Mouse (Mus musculus) midbrain, embryonic 13.5 days (tissue): ENCODE results near the gene 4933411K16Rik. TPM values are rescaled to one million over a fixed set of nuclear protein-coding genes. Genes with fewer than 3 reads are reported as not detected.

ENCODE experiments used
- ATAC-seq: fragments of 200-750 bp; cut with Nextera tagmentation; 2 replicates; pipeline ENCODE4 v1.8.0; 2017; ENCODE audit warnings: mild to moderate bottlenecking, moderate TSS enrichment, moderate library complexity
- H3K27ac ChIP-seq: fragments of 300-500 bp; sonication (generic); 2 replicates; pipeline ENCODE4 v1.5.1; 2015; ENCODE audit warnings: inconsistent platforms, mild to moderate bottlenecking, moderate library complexity
- H3K27me3 ChIP-seq: fragments of 300-500 bp; sonication (generic); 2 replicates; pipeline ENCODE4 v1.6.1; 2015; ENCODE audit warnings: mild to moderate bottlenecking, inconsistent platforms
- H3K36me3 ChIP-seq: fragments of 300-500 bp; sonication (generic); 2 replicates; pipeline ENCODE4 v1.6.1; 2015; ENCODE audit warnings: mild to moderate bottlenecking, inconsistent platforms
- H3K4me1 ChIP-seq: fragments of 300-500 bp; sonication (generic); replicated peaks from 2 replicates; pipeline ENCODE4 v1.6.1; 2015; ENCODE audit warnings: inconsistent platforms
- H3K4me2 ChIP-seq: fragments of 300-500 bp; sonication (generic); replicated peaks from 2 replicates; pipeline ENCODE4 v1.6.1; 2015; ENCODE audit warnings: moderate library complexity, mild to moderate bottlenecking, inconsistent platforms
- H3K4me3 ChIP-seq: fragments of 300-500 bp; sonication (generic); replicated peaks from 2 replicates; pipeline ENCODE4 v1.5.1; 2015; ENCODE audit warnings: mild to moderate bottlenecking, inconsistent platforms
- H3K9ac ChIP-seq: fragments of 300-500 bp; sonication (generic); replicated peaks from 2 replicates; pipeline ENCODE4 v1.6.1; 2015; ENCODE audit warnings: mild to moderate bottlenecking, inconsistent platforms
- H3K9me3 ChIP-seq: fragments of 300-500 bp; sonication (generic); 2 replicates; pipeline ENCODE4 v1.6.1; 2016; ENCODE audit warnings: mild to moderate bottlenecking, inconsistent platforms
- WGBS: fragments of 180-500 bp; shearing (Covaris S2); methylation state at CpG from one replicate; pipeline ENCODE4 v1.1.7; 2015; 5-methylcytosine and 5-hydroxymethylcytosine counted together
- polyA plus RNA-seq: library from polyadenylated mRNA; unstranded; fragments of >200 nt; fragmentation: Nextera tagmentation; extraction: Ambion mirVana; gene quantifications from 2 replicates; pipeline ENCODE4 v1.2.1, GENCODE M21; 2015

4933411K16Rik gene
- polyA plus RNA-seq, 1 experiment from 2014 or later, result not detected

GRCm38 (mm10) chr19:42036357-42036756 is 15.7 kb upstream of the 4933411K16Rik start:
- ATAC-seq, result no peak
- no peaks in the 10 kb centered on the region for H3K9me3 ChIP-seq
- WGBS, result 76% methylated on average over 3 of the region's 3 CpGs

GRCm38 (mm10) chr19:42037167-42037702 is 14.8 kb upstream of the 4933411K16Rik start:
- H3K36me3 ChIP-seq, result no peaks in the 10 kb centered on the region
- no peak overlapping the region for H3K27ac ChIP-seq
- ATAC-seq, result no peak
- H3K4me1 ChIP-seq, result 0 out of 2 replicates have a peak, but pooled peaks cover 3% of the 10 kb centered on the region
- no peaks in the 10 kb centered on the region for H3K27me3 ChIP-seq
- no peak overlapping the region for H3K4me3 ChIP-seq
- no peak overlapping the region for H3K4me2 ChIP-seq
- H3K9ac ChIP-seq, result no peak overlapping the region
- 84% methylated on average over 11 of the region's 11 CpGs for whole genome bisulfite sequencing
- H3K9me3 ChIP-seq, result no peaks in the 10 kb centered on the region

More at GRCm38 (mm10) chr19:42036357-42036756, 15.7 kb upstream of the 4933411K16Rik start:
- Histone ChIP-seq H3K4me3 (no peak overlapping the region), H3K36me3 (no peaks in the 10 kb centered on the region), H3K4me2 (no peak overlapping the region), H3K4me1 (0 out of 2 replicates have a peak, but pooled peaks cover 3% of the 10 kb centered on the region), H3K27me3 (no peaks in the 10 kb centered on the region), H3K9ac (no peak overlapping the region), H3K27ac (no peak overlapping the region)

- Histone ChIP-seq H3K4me1 (0 out of 2 replicates have a peak, but pooled peaks cover 3% of the 10 kb centered on the region), H3K36me3 (no peaks in the 10 kb centered on the region), H3K4me3 (no peak overlapping the region), H3K9ac (no peak overlapping the region), H3K4me2 (no peak overlapping the region), H3K27me3 (no peaks in the 10 kb centered on the region), H3K9me3 (no peaks in the 10 kb centered on the region), H3K27ac (no peak overlapping the region)
- ATAC-seq, result no peak
- WGBS, result 88% methylated on average over 12 of the region's 12 CpGs
Observed at GRCm38 (mm10) chr19:42038310-42038709, 13.7 kb upstream of the 4933411K16Rik start.

- H3K9me3 ChIP-seq, result no peaks in the 10 kb centered on the region
Observed at GRCm38 (mm10) chr19:42043988-42044387, 8.1 kb upstream of the 4933411K16Rik start.

GRCm38 (mm10) chr19:42045269-42046102 is 6.6 kb upstream of the 4933411K16Rik start, which contains the start of gene Hoga1:
Gene Hoga1 (plus strand): TSS chr19:42045610.
- peak; percentile 82 for ATAC-seq
- Histone ChIP-seq H3K9ac (no peak within 1 kb of the TSS), H3K27me3 (no peaks in the 10 kb centered on the region), H3K4me2 (peak within 1 kb of the TSS; percentile 44), H3K9me3 (no peaks in the 10 kb centered on the region), H3K36me3 (no peaks in the 10 kb centered on the region), H3K27ac (no peak within 1 kb of the TSS), H3K4me3 (peak within 1 kb of the TSS; percentile 24), H3K4me1 (no peaks in the 10 kb centered on the region)
- 25% methylated on average over 23 of the region's 23 CpGs for WGBS

More at GRCm38 (mm10) chr19:42043988-42044387, 8.1 kb upstream of the 4933411K16Rik start:
- ATAC-seq, result no peak
- Histone ChIP-seq H3K9ac (no peak overlapping the region), H3K27me3 (no peaks in the 10 kb centered on the region), H3K4me2 (no peak overlapping the region), H3K27ac (no peak overlapping the region), H3K4me1 (no peaks in the 10 kb centered on the region), H3K36me3 (no peaks in the 10 kb centered on the region), H3K4me3 (no peak overlapping the region)
- WGBS, result 95% methylated on average over 6 of the region's 6 CpGs

- Histone ChIP-seq H3K9ac (no peak overlapping the region), H3K4me2 (no peak overlapping the region), H3K36me3 (no peaks in the 10 kb centered on the region), H3K27me3 (no peaks in the 10 kb centered on the region), H3K27ac (no peak overlapping the region), H3K4me3 (no peak overlapping the region), H3K4me1 (no peaks in the 10 kb centered on the region), H3K9me3 (no peaks in the 10 kb centered on the region)
- 87% methylated on average over 1 of the region's 1 CpGs for WGBS
- no peak for ATAC-seq
Observed at GRCm38 (mm10) chr19:42050251-42050650, 1.8 kb upstream of the 4933411K16Rik start.

GRCm38 (mm10) chr19:42051351-42051750 is 697 bp upstream of the 4933411K16Rik start:
- H3K4me1 ChIP-seq, result no peaks in the 10 kb centered on the region
- H3K36me3 ChIP-seq, result no peaks in the 10 kb centered on the region
- no peak overlapping the region for H3K27ac ChIP-seq
- no peaks in the 10 kb centered on the region for H3K27me3 ChIP-seq
- no peak overlapping the region for H3K4me2 ChIP-seq
- H3K9me3 ChIP-seq, result no peaks in the 10 kb centered on the region
- no peak overlapping the region for H3K4me3 ChIP-seq
- ATAC-seq, result no peak
- no peak overlapping the region for H3K9ac ChIP-seq
- 90% methylated on average over 3 of the region's 3 CpGs for WGBS

- 82% methylated on average over 6 of the region's 6 CpGs for WGBS
- H3K9ac ChIP-seq, result no peak overlapping the region
- no peak overlapping the region for H3K4me2 ChIP-seq
- no peak overlapping the region for H3K4me3 ChIP-seq
- no peaks in the 10 kb centered on the region for H3K9me3 ChIP-seq
- ATAC-seq, result no peak
- no peak overlapping the region for H3K27ac ChIP-seq
- no peaks in the 10 kb centered on the region for H3K4me1 ChIP-seq
- H3K27me3 ChIP-seq, result no peaks in the 10 kb centered on the region
- no peaks in the 10 kb centered on the region for H3K36me3 ChIP-seq
Observed at GRCm38 (mm10) chr19:42054255-42054654, 2.2 kb downstream of the 4933411K16Rik start.

- Histone ChIP-seq H3K36me3 (no peaks in the 10 kb centered on the region), H3K4me3 (no peak overlapping the region), H3K4me1 (no peaks in the 10 kb centered on the region), H3K9ac (no peak overlapping the region), H3K27ac (no peak overlapping the region), H3K27me3 (no peaks in the 10 kb centered on the region), H3K4me2 (no peak overlapping the region), H3K9me3 (no peaks in the 10 kb centered on the region)
- WGBS, result 88% methylated on average over 2 of the region's 2 CpGs
- ATAC-seq, result no peak
Observed at GRCm38 (mm10) chr19:42055881-42056280, 3.8 kb downstream of the 4933411K16Rik start.

GRCm38 (mm10) chr19:42056719-42057409 is 4.8 kb downstream of the 4933411K16Rik start:
- WGBS, result 89% methylated on average over 6 of the region's 6 CpGs
- H3K9me3 ChIP-seq, result no peaks in the 10 kb centered on the region
- no peaks in the 10 kb centered on the region for H3K4me1 ChIP-seq
- H3K4me3 ChIP-seq, result no peak overlapping the region
- H3K27ac ChIP-seq, result no peak overlapping the region
- no peak overlapping the region for H3K9ac ChIP-seq
- no peak overlapping the region for H3K4me2 ChIP-seq
- no peaks in the 10 kb centered on the region for H3K36me3 ChIP-seq
- no peak for ATAC-seq
- no peaks in the 10 kb centered on the region for H3K27me3 ChIP-seq

GRCm38 (mm10) chr19:42058426-42058825 is 6.4 kb downstream of the 4933411K16Rik start:
- H3K4me2 ChIP-seq, result no peak overlapping the region
- H3K4me3 ChIP-seq, result no peak overlapping the region
- H3K4me1 ChIP-seq, result no peaks in the 10 kb centered on the region
- no peaks in the 10 kb centered on the region for H3K36me3 ChIP-seq
- no peaks in the 10 kb centered on the region for H3K27me3 ChIP-seq
- 72% methylated on average over 7 of the region's 7 CpGs for WGBS
- no peak for ATAC-seq
- H3K9ac ChIP-seq, result no peak overlapping the region
- H3K27ac ChIP-seq, result no peak overlapping the region
- no peaks in the 10 kb centered on the region for H3K9me3 ChIP-seq

- H3K27ac ChIP-seq, result no peak overlapping the region
- H3K9me3 ChIP-seq, result no peaks in the 10 kb centered on the region
- H3K4me2 ChIP-seq, result no peak overlapping the region
- H3K4me1 ChIP-seq, result no peaks in the 10 kb centered on the region
- ATAC-seq, result no peak
- no peaks in the 10 kb centered on the region for H3K36me3 ChIP-seq
- no peak overlapping the region for H3K4me3 ChIP-seq
- no peaks in the 10 kb centered on the region for H3K27me3 ChIP-seq
- no peak overlapping the region for H3K9ac ChIP-seq
- 92% methylated on average over 7 of the region's 7 CpGs for WGBS
Observed at GRCm38 (mm10) chr19:42061443-42061842, 9.4 kb downstream of the 4933411K16Rik start.
